Comparison of ENCODE assay signal across 23 mouse cellular contexts in the genomic region with DNA sequence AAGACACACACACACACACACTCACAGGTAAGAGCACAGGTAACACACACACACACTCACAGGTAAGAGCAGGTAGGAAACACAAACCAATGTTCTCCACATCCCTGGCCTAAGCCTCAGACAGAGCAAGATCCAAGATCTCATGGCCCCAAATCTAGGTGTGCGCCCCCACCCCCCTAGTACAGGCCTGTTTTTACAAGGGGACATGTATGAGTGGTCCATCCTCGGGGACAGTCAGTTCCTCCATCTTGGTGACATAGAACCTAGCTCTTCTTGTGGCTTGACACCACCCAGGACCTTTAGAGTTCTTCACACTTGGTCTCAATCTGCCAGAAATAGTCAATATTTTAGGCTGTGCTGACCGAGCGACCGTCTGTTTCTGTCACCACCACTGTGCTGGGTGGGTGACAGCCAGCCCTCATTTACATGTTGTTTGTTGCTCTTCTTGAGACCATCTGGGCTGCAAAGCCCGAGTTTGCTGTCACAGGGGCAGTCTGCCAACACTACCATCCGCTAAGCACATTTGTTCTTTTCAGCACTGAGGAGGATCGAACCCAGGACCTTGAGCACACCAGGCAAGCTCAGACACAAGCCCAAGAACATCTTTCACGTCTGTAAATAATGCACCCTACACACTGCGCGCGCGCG. TPM values are rescaled to one million over a fixed set of nuclear protein-coding genes. Genes with fewer than 3 reads are reported as not detected.
DNase-seq lines count a peak whose midpoint lies in the region; ATAC-seq and TF ChIP-seq lines count a peak whose summit lies in the region.
"Had no signal": no experiment of that assay in that cellular context is flagged by ENCODE, and none has a peak within 500 bp of the region (broad histone marks: within the 10 kb centered on the region; RNA-seq: fewer than 3 reads in every experiment).

No protein-coding gene starts in this region.

- DNase-seq in forebrain, embryonic 11.5 days (ENCODE audit: low spot score): no peak
- DNase-seq in left cerebral cortex, postnatal 10 days (ENCODE audit: extremely low spot score in 1 of 2, low spot score in 2 of 2): peak; percentile 40 to 47
- DNase-seq in left cerebral cortex, adult 2 months (ENCODE audit: extremely low spot score in 1 of 2, low spot score in 2 of 2): no peak
- peak; percentile 45 for DNase-seq in brain, adult 2 months (ENCODE audit: low read depth, low spot score)
- peak; percentile 15 to 66 for DNase-seq in layer of hippocampus, adult 18-20 months (ENCODE audit: low spot score in 2 of 2)
- no peak for DNase-seq in adrenal gland, postnatal 14 days
- DNase-seq in yolk sac, embryonic 10.5 days (ENCODE audit: low spot score): no peak
- DNase-seq: adrenal gland, postnatal 36 days; cerebellum, adult 9-11 months; heart, postnatal 10 days; kidney, adult 11 months; liver had no signal

- no peaks in the 10 kb centered on the region for H3K27me3 ChIP-seq in forebrain, embryonic 13.5 days
- H3K27me3 ChIP-seq in forebrain, embryonic 11.5 days (ENCODE audit: control insufficient read depth, insufficient read depth, low read length): no peaks in the 10 kb centered on the region
- H3K27me3 ChIP-seq: neural tube, embryonic 12.5 days had no signal

- H3K27ac ChIP-seq in forebrain, embryonic 13.5 days: no peak overlapping the region
- H3K27ac ChIP-seq in forebrain, embryonic 11.5 days (ENCODE audit: low read depth, low read length): no peak overlapping the region
- H3K27ac ChIP-seq in left cerebral cortex, adult 2 months: no peak overlapping the region
- H3K27ac ChIP-seq: heart, embryonic 10.5 days; kidney, postnatal 0 days; neural tube, embryonic 12.5 days had no signal

- TF ChIP-seq CTCF in left cerebral cortex, adult 2 months (IDR thresholded peaks at IDR 0.05): no peak

- H3K9me3 ChIP-seq in forebrain, embryonic 13.5 days (replicated peaks): no peaks in the 10 kb centered on the region
- H3K9me3 ChIP-seq in forebrain, embryonic 11.5 days (ENCODE audit: control insufficient read depth, low read length): no peaks in the 10 kb centered on the region
- H3K9me3 ChIP-seq: heart, embryonic 10.5 days; neural tube, embryonic 12.5 days had no signal

- no peaks in the 10 kb centered on the region for H3K36me3 ChIP-seq in forebrain, embryonic 13.5 days (ENCODE audit: poor library complexity, severe bottlenecking)
- no peaks in the 10 kb centered on the region for H3K36me3 ChIP-seq in forebrain, embryonic 11.5 days (ENCODE audit: control insufficient read depth, insufficient read depth, low read length)
- H3K36me3 ChIP-seq: heart, embryonic 10.5 days; neural tube, embryonic 12.5 days had no signal

- H3K4me1 ChIP-seq in forebrain, embryonic 13.5 days: 0 out of 2 replicates have a peak, but pooled peaks cover 4% of the 10 kb centered on the region
- 0 out of 2 replicates have a peak, but pooled peaks cover 2% of the 10 kb centered on the region for H3K4me1 ChIP-seq in forebrain, embryonic 11.5 days (replicated peaks; ENCODE audit: control insufficient read depth, insufficient read depth, low read length)
- H3K4me1 ChIP-seq: neural tube, embryonic 12.5 days had no signal

- no peak overlapping the region for H3K4me3 ChIP-seq in forebrain, embryonic 13.5 days
- H3K4me3 ChIP-seq in forebrain, embryonic 11.5 days (ENCODE audit: low read depth, low read length): no peak overlapping the region
- H3K4me3 ChIP-seq in left cerebral cortex, adult 2 months: no peak overlapping the region
- H3K4me3 ChIP-seq: heart, embryonic 10.5 days; neural tube, embryonic 12.5 days had no signal

- H3K9ac ChIP-seq in forebrain, embryonic 13.5 days: no peak overlapping the region
- no peak overlapping the region for H3K9ac ChIP-seq in forebrain, embryonic 11.5 days (ENCODE audit: low read length)
- H3K9ac ChIP-seq: neural tube, embryonic 12.5 days had no signal

- intact Hi-C loops in left cerebral cortex, postnatal 10 days (cut with DNase I): no loop called here
- intact Hi-C loops in left cerebral cortex, adult 2 months (cut with DNase I): no loop called here

- peak; percentile 87 for ATAC-seq in forebrain, embryonic 13.5 days
- ATAC-seq in forebrain, embryonic 11.5 days (replicated peaks; ENCODE audit: low FRiP score): no peak
- ATAC-seq: lung, postnatal 0 days had no signal

- WGBS in forebrain, embryonic 13.5 days: 73% methylated on average over 14 of the region's 14 CpGs
- WGBS in forebrain, embryonic 11.5 days: 89% methylated on average over 14 of the region's 14 CpGs

- H3K4me2 ChIP-seq in forebrain, embryonic 13.5 days: no peak overlapping the region
- H3K4me2 ChIP-seq in forebrain, embryonic 11.5 days (ENCODE audit: low read depth, low read length, severe bottlenecking): no peak overlapping the region
- H3K4me2 ChIP-seq: midbrain, embryonic 11.5 days; neural tube, embryonic 12.5 days had no signal

RNA-seq across cellular contexts. Expression of a gene that starts 11.6 kb away (rescaled TPM):
- polyA plus RNA-seq in forebrain, embryonic 13.5 days (2015; fragmentation: Nextera tagmentation; extraction: Ambion mirVana): 0.76 and 0.98 TPM in 2 replicates
- 0.39 and 0.97 TPM in 2 replicates for polyA plus RNA-seq in forebrain, embryonic 11.5 days (2014; fragmentation: Nextera tagmentation; extraction: Ambion mirVana)
- total RNA-seq in left cerebral cortex, postnatal 10 days (2021): under 1 TPM in 1 of 2 experiments, not detected in 1; 0.51 TPM
- under 1 TPM in 1 of 2 experiments, not detected in 1; 0.52 TPM for total RNA-seq in left cerebral cortex, adult 2 months (2021)
- under 1 TPM in 1 of 2 experiments, not detected in 1; 0.50 TPM for total RNA-seq in layer of hippocampus, adult 18-20 months (2021)
- total RNA-seq in adrenal gland, postnatal 14 days (2021): 0.94 TPM in 1 of 2 replicates, not detected in the other
- total RNA-seq: adrenal gland, postnatal 36 days; heart, postnatal 10 days; left cerebral cortex, postnatal 25 days had no signal
- polyA plus RNA-seq: heart, embryonic 10.5 days; kidney, postnatal 0 days; midbrain, embryonic 11.5 days; neural tube, embryonic 12.5 days; stomach, embryonic 16.5 days had no signal

RNA-seq across cellular contexts. Expression of a gene that starts 25.5 kb away (rescaled TPM):
- polyA plus RNA-seq in forebrain, embryonic 13.5 days (2015; fragmentation: Nextera tagmentation; extraction: Ambion mirVana): 1.6 and 2.4 TPM in 2 replicates
- 1.5 TPM in 2 replicates for polyA plus RNA-seq in forebrain, embryonic 11.5 days (2014; fragmentation: Nextera tagmentation; extraction: Ambion mirVana)
- total RNA-seq in left cerebral cortex, postnatal 10 days (2021): not detected
- not detected for total RNA-seq in left cerebral cortex, adult 2 months (2021)
- not detected for total RNA-seq in layer of hippocampus, adult 18-20 months (2021)
- not detected in 2 replicates for total RNA-seq in adrenal gland, postnatal 14 days (2021)
- total RNA-seq: adrenal gland, postnatal 36 days; gastrocnemius, adult 18-20 months; gastrocnemius, postnatal 4 days; heart, postnatal 10 days; layer of hippocampus, adult 8-10 months; left cerebral cortex, postnatal 25 days had no signal

RNA-seq across cellular contexts. Expression of a gene that starts 43.5 kb away (rescaled TPM):
- polyA plus RNA-seq in forebrain, embryonic 13.5 days (2015; fragmentation: Nextera tagmentation; extraction: Ambion mirVana): 99.2 and 99.3 TPM in 2 replicates
- 86.0 and 90.5 TPM in 2 replicates for polyA plus RNA-seq in forebrain, embryonic 11.5 days (2014; fragmentation: Nextera tagmentation; extraction: Ambion mirVana)
- 10 to 100 TPM; 62.7 to 68.2 TPM for total RNA-seq in left cerebral cortex, postnatal 10 days (2021)
- total RNA-seq in left cerebral cortex, adult 2 months (2021): 10 to 100 TPM; 71.6 to 75.9 TPM
- 10 to 100 TPM; 67.7 to 72.2 TPM for total RNA-seq in layer of hippocampus, adult 18-20 months (2021)
- 66.2 and 71.8 TPM in 2 replicates for total RNA-seq in adrenal gland, postnatal 14 days (2021)

Comparison
In these comparisons a context has a peak if more than half of its experiments do, and no peak if none do; other contexts are left out.
1. DNase-seq: peak in left cerebral cortex, postnatal 10 days (2 of 2), brain, adult 2 months (single experiment) and layer of hippocampus, adult 18-20 months (2 of 2); none in forebrain, embryonic 11.5 days (single experiment), left cerebral cortex, adult 2 months (0 of 2), adrenal gland, postnatal 14 days (single experiment) and yolk sac, embryonic 10.5 days (single experiment).